Mouse (Mus musculus) stomach, postnatal 0 days (tissue): ENCODE results near the gene Stxbp5l.

Experiments
- CTCF ChIP-seq: IDR thresholded peaks from 2 replicates; pipeline ENCODE4 v1.5.1; 2016; ENCODE audit warnings: antibody characterized with exemption, low read depth, mild to moderate bottlenecking, moderate library complexity
- EP300 ChIP-seq: optimal IDR thresholded peaks from 2 replicates; pipeline ENCODE3; 2016; ENCODE audit warnings: antibody characterized with exemption

DNA sequence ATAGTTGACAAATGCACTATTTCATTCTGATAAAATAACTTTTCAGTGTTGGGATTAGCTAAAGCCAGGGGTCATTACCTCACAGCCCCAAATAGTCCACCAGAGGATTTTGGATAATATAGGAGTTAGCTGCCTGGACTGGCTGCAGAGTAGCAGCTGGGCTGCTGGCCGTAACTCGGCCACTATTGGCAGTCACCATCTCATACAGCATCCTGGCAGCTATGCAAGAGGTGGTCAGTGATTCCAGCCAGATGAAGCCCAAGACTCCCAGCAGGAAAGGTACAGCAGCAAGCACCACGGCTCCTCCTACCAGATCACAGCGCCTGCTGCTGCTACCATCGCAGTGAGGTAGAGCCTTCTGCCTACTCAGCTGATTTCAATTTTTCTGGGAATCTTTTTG is 38.1 kb upstream of the Stxbp5l start:
- TF ChIP-seq EP300 (no peak), CTCF (no peak)
